Mouse (Mus musculus): ENCODE data around the gene Xpo6. TPM values are rescaled to one million over a fixed set of nuclear protein-coding genes. Genes with fewer than 3 reads are reported as not detected.

Gene Xpo6
- polyA plus RNA-seq, 1 experiment from 2014 or later, result 35.1 TPM

DNA sequence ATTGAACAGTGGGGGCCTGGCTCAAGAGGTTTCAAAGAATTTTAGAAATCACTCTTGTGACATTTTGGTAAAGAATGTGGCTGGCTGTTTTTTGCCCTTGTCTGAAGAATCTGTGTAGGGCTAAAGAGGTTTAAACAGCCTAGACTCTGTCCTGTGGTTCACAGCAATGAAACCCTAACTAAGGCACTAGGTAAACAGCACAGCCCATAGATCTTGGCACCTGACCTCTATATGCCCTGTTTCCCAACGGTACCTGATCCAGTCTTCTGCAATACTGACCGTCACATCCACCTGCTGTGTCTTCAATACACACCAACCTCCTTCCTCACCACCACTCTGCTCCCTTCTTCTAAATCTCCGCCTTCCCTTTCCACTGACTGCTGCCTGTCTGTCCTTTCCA lies 42.1 kb downstream of the Xpo6 start:
- Histone ChIP-seq H3K27ac (no peak overlapping the region), H3K27me3 (replicated peaks) (no peaks in the 10 kb centered on the region), H3K4me3 (replicated peaks) (no peak overlapping the region), H3K36me3 (peaks cover 9% of the 10 kb centered on the region; the same call in 1 of the 2 replicates), H3K9ac (no peak overlapping the region), H3K4me1 (no peaks in the 10 kb centered on the region), H3K9me3 (no peaks in the 10 kb centered on the region), H3K4me2 (no peak overlapping the region)
- WGBS, result 92% methylated on average over 3 of the region's 3 CpGs
- no peak for ATAC-seq (ENCODE audit: insufficient read depth, low FRiP score, low read depth)

DNA sequence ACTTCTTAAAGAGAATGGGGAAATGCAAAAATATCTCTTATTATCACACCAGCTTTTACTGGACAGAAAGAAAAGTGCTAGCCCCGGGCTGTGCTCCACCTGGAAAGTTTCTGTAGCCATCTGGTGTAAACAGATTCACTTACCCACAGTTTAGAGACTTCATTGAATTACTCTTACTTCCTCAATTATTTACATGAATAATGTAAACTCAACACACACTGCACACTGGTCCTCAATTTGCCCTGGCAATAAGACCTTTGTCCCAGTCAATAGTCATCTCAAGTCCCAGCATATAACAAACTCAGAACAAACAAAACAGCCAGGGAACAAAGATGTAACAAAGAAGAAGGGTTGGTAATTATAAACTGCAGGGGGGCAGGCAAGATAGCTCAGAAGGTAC lies 44.6 kb downstream of the Xpo6 start:
- H3K36me3 ChIP-seq, result peaks cover 22% of the 10 kb centered on the region; the same call in 1 of the 2 replicates
- no peak for ATAC-seq (ENCODE audit: insufficient read depth, low FRiP score, low read depth)
- H3K4me1 ChIP-seq, result no peaks in the 10 kb centered on the region
- H3K27me3 ChIP-seq (replicated peaks), result no peaks in the 10 kb centered on the region
- WGBS, result 63% methylated on average over 1 of the region's 1 CpGs
- no peak overlapping the region for H3K9ac ChIP-seq
- no peak overlapping the region for H3K27ac ChIP-seq
- no peak overlapping the region for H3K4me3 ChIP-seq (replicated peaks)
- no peak overlapping the region for H3K4me2 ChIP-seq
- no peaks in the 10 kb centered on the region for H3K9me3 ChIP-seq

DNA sequence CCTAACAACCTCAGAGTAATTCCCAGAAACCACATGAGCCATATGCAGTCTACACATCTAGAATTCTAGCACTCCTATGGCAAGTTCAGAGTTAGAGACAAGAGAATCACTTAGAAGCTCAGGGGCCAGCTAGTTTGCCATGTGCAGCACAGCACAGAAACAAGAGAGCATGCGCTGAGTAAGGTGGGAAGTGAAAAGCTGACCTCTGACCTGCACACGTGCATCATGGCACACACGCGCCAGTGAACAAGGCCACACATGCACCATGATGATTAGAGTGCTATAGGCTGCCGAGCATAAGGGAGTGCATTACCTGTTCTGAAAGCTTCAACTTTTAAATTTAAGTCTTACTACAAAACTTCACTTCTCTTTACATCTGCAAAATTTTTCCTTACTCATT lies 45.6 kb downstream of the Xpo6 start:
- 83% methylated on average over 5 of the region's 5 CpGs for WGBS
- Histone ChIP-seq H3K27me3 (replicated peaks) (no peaks in the 10 kb centered on the region), H3K4me3 (replicated peaks) (no peak overlapping the region), H3K9ac (no peak overlapping the region), H3K36me3 (peaks cover 22% of the 10 kb centered on the region; the same call in 1 of the 2 replicates), H3K9me3 (no peaks in the 10 kb centered on the region), H3K4me2 (no peak overlapping the region), H3K27ac (no peak overlapping the region), H3K4me1 (no peaks in the 10 kb centered on the region)
- no peak for ATAC-seq (ENCODE audit: insufficient read depth, low FRiP score, low read depth)

DNA sequence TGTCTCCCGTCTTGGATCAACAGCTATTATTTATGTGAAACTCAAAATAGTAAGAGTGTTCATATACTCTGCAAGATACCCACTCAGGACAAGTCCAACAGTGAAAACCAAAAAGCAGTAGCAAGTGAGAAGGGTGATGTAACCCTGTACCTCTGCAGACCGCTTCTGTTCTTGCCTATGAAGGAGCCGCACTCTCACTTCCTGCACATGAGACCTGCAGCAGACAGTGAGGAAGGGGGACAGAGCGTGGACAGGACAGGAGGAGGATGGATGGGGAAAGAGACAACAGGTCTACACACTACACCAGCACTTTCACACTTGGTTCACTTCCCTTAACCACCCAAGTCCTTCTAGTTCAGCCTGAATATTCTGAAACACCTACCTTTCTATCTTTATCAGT lies 48.0 kb downstream of the Xpo6 start:
- 91% methylated on average over 4 of the region's 4 CpGs for WGBS
- no peaks in the 10 kb centered on the region for H3K9me3 ChIP-seq
- H3K4me2 ChIP-seq, result no peak overlapping the region
- no peaks in the 10 kb centered on the region for H3K4me1 ChIP-seq
- ATAC-seq (ENCODE audit: insufficient read depth, low FRiP score, low read depth), result no peak
- no peak overlapping the region for H3K9ac ChIP-seq
- H3K27ac ChIP-seq, result no peak overlapping the region
- no peak overlapping the region for H3K4me3 ChIP-seq (replicated peaks)
- peaks cover 22% of the 10 kb centered on the region; the same call in 1 of the 2 replicates for H3K36me3 ChIP-seq
- no peaks in the 10 kb centered on the region for H3K27me3 ChIP-seq (replicated peaks)

DNA sequence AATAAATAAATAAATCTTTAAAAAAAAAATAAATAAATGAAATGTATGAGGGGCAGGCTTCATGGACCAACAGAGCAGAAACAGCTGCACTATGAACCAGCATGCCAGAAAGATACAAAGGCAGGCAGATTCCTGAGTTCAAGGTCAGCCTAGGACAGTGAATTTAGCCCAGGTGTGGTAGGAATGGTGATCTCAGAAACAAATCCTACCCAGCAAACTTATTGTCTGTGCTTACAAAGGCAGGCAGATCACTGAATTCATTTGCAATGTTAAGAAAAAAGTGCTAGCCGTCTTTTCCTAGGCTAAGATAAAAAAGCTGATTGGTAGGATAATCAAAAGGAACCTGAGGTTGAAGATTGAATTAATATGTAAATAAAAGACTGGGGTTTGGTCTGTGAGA lies 54.1 kb downstream of the Xpo6 start:
- Histone ChIP-seq H3K4me3 (replicated peaks) (no peak overlapping the region), H3K9me3 (no peaks in the 10 kb centered on the region), H3K27me3 (replicated peaks) (no peaks in the 10 kb centered on the region), H3K4me2 (no peak overlapping the region), H3K9ac (no peak overlapping the region), H3K27ac (no peak overlapping the region), H3K4me1 (no peaks in the 10 kb centered on the region), H3K36me3 (peaks cover 13% of the 10 kb centered on the region; the same call in 1 of the 2 replicates)
- ATAC-seq (ENCODE audit: insufficient read depth, low FRiP score, low read depth), result no peak
- 65% methylated on average over 1 of the region's 1 CpGs for WGBS

DNA sequence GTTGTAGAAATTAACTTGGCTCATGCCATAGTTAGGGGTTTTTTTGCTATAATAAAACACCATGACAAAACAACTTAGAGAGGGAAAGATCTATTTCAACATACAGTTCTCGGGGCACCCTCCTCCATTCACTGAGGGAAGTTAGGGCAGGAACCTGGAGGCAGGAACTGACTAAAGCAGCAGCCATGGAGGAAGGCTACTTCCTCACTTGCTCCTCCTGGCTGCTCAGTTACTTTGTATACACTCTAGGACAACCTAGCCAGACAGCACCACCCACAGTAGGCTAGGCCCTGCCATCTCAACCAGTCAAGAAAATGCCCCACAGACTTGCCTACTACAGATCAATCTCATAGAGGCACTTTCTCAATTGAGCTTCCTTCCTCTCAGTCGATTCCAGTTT lies 55.9 kb downstream of the Xpo6 start:
- WGBS, result 86% methylated on average over 2 of the region's 2 CpGs
- H3K4me1 ChIP-seq, result no peaks in the 10 kb centered on the region
- H3K9ac ChIP-seq, result no peak overlapping the region
- H3K9me3 ChIP-seq, result no peaks in the 10 kb centered on the region
- H3K36me3 ChIP-seq, result peaks cover 13% of the 10 kb centered on the region; the same call in 1 of the 2 replicates
- H3K4me2 ChIP-seq, result no peak overlapping the region
- no peak overlapping the region for H3K27ac ChIP-seq
- no peaks in the 10 kb centered on the region for H3K27me3 ChIP-seq (replicated peaks)
- ATAC-seq (ENCODE audit: insufficient read depth, low FRiP score, low read depth), result no peak
- H3K4me3 ChIP-seq (replicated peaks), result no peak overlapping the region

DNA sequence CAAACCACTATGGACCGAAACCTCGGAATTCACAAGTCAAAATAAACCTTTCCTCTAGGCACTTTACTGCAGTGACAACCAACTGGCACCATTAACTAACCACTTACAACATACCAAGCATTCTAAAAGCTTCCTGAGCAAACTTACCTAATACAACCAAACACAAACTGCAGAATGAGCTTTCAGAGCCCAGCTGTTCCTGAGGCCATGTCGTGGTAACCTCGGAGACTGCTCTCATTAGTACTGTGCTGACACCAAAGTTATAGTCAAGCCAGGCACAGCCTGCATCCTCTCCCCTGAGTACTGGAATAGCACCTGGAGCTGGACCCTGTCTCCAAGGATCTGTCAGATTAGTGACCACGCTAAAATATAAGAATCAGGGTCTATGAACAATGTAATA lies 62.5 kb downstream of the Xpo6 start:
- Histone ChIP-seq H3K4me1 (no peaks in the 10 kb centered on the region), H3K4me2 (no peak overlapping the region), H3K4me3 (replicated peaks) (no peak overlapping the region), H3K9me3 (no peaks in the 10 kb centered on the region), H3K36me3 (peaks cover 10% of the 10 kb centered on the region), H3K9ac (no peak overlapping the region), H3K27ac (no peak overlapping the region), H3K27me3 (replicated peaks) (no peaks in the 10 kb centered on the region)
- no peak for ATAC-seq (ENCODE audit: insufficient read depth, low FRiP score, low read depth)
- whole genome bisulfite sequencing, result 87% methylated on average over 5 of the region's 5 CpGs

DNA sequence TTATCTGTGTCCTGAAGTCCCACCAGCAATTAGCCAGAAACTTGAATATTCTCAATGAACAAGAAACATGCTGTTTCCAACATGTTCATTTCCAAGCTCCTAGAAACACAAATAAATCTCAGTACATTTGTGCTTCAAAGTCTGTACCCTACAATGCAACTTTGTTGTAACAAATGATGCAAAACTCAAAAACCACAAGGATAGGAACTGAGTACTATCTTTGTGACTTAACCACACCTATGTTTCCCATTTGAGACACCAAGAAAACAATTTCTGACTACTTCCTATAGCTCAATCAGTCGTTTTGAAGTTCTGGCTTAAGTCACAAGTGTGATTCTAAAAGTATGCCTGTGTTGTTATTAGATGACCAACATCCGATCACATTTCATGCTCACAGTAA lies 64.9 kb downstream of the Xpo6 start:
- Histone ChIP-seq H3K27me3 (replicated peaks) (no peaks in the 10 kb centered on the region), H3K9me3 (no peaks in the 10 kb centered on the region), H3K4me3 (replicated peaks) (no peak overlapping the region), H3K36me3 (peaks cover 15% of the 10 kb centered on the region), H3K9ac (no peak overlapping the region), H3K27ac (no peak overlapping the region), H3K4me1 (no peaks in the 10 kb centered on the region), H3K4me2 (no peak overlapping the region)
- no peak for ATAC-seq (ENCODE audit: insufficient read depth, low FRiP score, low read depth)
- WGBS, result 83% methylated on average over 2 of the region's 2 CpGs

DNA sequence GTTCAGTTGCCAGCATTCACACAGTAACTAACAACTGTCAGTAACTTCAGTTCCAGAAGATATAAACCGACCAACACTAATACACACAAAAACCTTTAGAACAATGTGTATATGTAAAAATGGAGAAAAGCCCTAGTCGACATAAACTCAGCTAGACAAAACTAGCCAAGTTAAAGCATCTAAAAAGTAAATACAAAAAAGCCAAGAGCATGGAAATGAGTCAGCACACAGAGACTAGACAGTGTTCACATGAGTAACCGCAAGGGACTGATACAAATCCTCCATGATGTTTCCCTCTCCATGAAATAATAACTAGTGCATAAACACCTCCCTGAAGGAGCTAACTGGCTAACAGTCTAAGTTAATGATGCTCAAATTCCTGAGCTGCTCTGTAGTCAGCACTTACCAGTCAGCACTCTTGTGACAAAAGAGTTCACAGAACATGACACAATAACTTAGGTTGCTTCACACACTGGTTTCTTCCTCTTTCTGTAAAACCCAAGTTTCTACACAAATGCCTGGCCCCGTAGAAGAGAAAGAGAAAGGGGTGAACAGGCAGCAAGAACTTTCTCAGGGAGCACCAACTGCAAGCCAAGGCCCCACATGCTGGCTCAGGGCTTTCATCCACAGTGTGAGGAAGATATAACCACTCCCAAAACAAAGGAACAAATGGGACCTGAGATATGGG lies 65.5 kb downstream of the Xpo6 start:
- Histone ChIP-seq H3K36me3 (peaks cover 15% of the 10 kb centered on the region), H3K27ac (no peak overlapping the region), H3K27me3 (replicated peaks) (no peaks in the 10 kb centered on the region), H3K9ac (no peak overlapping the region), H3K4me2 (no peak overlapping the region), H3K4me3 (replicated peaks) (no peak overlapping the region), H3K4me1 (no peaks in the 10 kb centered on the region), H3K9me3 (no peaks in the 10 kb centered on the region)
- 78% methylated on average over 4 of the region's 4 CpGs for WGBS
- ATAC-seq (ENCODE audit: insufficient read depth, low FRiP score, low read depth), result no peak

DNA sequence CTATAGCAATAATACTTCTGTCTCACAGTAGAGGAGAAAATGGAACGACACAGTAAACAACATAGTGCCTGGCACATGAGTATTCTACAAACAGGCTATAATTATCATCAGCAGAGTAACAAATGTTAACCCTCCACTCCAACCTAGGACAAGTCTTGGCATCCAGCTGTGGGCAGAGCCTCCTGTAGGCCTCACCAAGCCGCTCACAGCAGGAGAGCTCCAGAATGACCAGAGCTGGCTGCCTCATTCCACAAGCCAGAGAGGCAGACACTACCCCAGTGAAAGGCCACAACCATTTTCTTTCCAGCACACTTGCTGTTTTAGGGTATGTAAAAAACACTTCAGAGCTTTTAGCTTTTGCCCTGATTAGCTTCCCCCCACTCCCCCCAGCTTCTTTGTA lies 72.6 kb downstream of the Xpo6 start:
- Histone ChIP-seq H3K36me3 (peaks cover 28% of the 10 kb centered on the region; the same call in 1 of the 2 replicates), H3K4me3 (replicated peaks) (no peak overlapping the region)
- 92% methylated on average over 2 of the region's 2 CpGs for WGBS

DNA sequence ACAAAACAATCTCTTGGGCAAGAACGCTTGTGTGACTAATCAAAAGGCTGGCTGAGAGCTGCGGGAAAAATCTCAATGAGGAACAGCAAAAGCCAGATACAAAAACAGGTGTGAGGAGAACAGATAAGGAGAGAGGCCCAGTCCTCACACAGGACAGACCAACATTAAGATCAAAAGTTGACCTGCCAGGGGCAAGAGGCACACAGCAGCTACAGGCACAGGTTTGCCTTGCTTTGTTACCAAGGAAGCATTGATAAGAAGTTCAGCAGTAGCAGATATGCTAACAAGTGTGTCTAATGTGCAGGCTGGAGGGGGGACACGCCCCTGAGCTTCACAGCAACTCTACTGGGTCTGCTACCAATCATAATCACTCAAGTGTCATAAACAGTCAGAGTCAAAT lies 73.8 kb downstream of the Xpo6 start:
- Histone ChIP-seq H3K27ac (no peak overlapping the region), H3K27me3 (replicated peaks) (no peaks in the 10 kb centered on the region)
- ATAC-seq (ENCODE audit: insufficient read depth, low FRiP score, low read depth), result peak; percentile 89

More for the DNA sequence above, 72.6 kb downstream of the Xpo6 start:
- H3K9me3 ChIP-seq, result no peaks in the 10 kb centered on the region
- ATAC-seq (ENCODE audit: insufficient read depth, low FRiP score, low read depth), result no peak
- no peaks in the 10 kb centered on the region for H3K27me3 ChIP-seq (replicated peaks)
- no peak overlapping the region for H3K9ac ChIP-seq
- no peaks in the 10 kb centered on the region for H3K4me1 ChIP-seq
- no peak overlapping the region for H3K4me2 ChIP-seq
- no peak overlapping the region for H3K27ac ChIP-seq

DNA sequence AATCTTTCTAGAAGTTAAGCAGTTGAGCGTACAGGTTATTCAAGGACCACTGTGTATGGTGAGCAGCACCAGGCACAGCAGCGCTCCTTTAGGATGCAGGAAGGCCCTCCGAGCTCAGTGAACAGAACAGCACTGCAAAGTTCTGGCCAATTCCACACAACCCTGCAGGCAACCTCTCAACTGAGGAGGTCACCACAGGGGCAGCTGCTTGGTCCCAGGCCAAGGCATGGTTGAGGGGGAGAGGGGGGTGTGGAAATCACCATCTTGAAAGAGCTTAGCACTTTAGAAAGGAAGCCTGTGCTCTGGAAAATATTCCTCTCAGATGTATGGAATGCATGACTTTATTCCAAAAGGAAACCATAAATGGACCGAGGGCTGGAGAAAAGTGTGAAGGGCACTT lies 78.8 kb downstream of the Xpo6 start:
- H3K36me3 ChIP-seq, result peaks cover 20% of the 10 kb centered on the region; the same call in 1 of the 2 replicates
- peak; percentile 47; the same call in 1 of the 2 replicates for ATAC-seq (ENCODE audit: insufficient read depth, low FRiP score, low read depth)

More for the DNA sequence above, 73.8 kb downstream of the Xpo6 start:
- no peaks in the 10 kb centered on the region for H3K9me3 ChIP-seq
- WGBS, result 45% methylated on average over 3 of the region's 3 CpGs
- no peak overlapping the region for H3K4me3 ChIP-seq (replicated peaks)
- peaks cover 28% of the 10 kb centered on the region; the same call in 1 of the 2 replicates for H3K36me3 ChIP-seq
- H3K9ac ChIP-seq, result no peak overlapping the region
- no peaks in the 10 kb centered on the region for H3K4me1 ChIP-seq
- H3K4me2 ChIP-seq, result no peak overlapping the region

More for the DNA sequence above, 78.8 kb downstream of the Xpo6 start:
- Histone ChIP-seq H3K4me1 (no peaks in the 10 kb centered on the region), H3K27ac (peak overlapping the region; percentile 50; the same call in 1 of the 2 replicates), H3K4me3 (replicated peaks) (no peak overlapping the region), H3K27me3 (replicated peaks) (no peaks in the 10 kb centered on the region), H3K9ac (no peak overlapping the region), H3K4me2 (no peak overlapping the region), H3K9me3 (no peaks in the 10 kb centered on the region)
- WGBS, result 76% methylated on average over 4 of the region's 4 CpGs

Data from stomach, embryonic 15.5 days (tissue).